Comparison of ENCODE assay signal across 7 mouse cellular contexts in genomic region chr10:121033826-121034568, GRCm38 (mm10). TPM values are rescaled to one million over a fixed set of nuclear protein-coding genes. Genes with fewer than 3 reads are reported as not detected.
DNase-seq lines count a peak whose midpoint lies in the region; ATAC-seq lines count a peak whose summit lies in the region.

Wif1 (plus strand) TSS chr10:121033960.

- WGBS in intestine, embryonic 14.5 days = under 1% methylated on average over 49 of the region's 49 CpGs
- under 1% methylated on average over 49 of the region's 49 CpGs for WGBS in limb, embryonic 11.5 days
- under 1% methylated on average over 49 of the region's 49 CpGs for WGBS in midbrain, embryonic 12.5 days

- DNase-seq in adrenal gland, adult 2 months = peak; percentile 88
- peak; percentile 80 for DNase-seq in embryo, embryonic 10 days (ENCODE audit: low spot score)
- peak; percentile 45 for DNase-seq in gastrocnemius, postnatal 25 days
- DNase-seq in intestine, embryonic 14.5 days (ENCODE audit: low spot score) = peak; percentile 93
- peak; percentile 93 for DNase-seq in limb, embryonic 11.5 days (ENCODE audit: low spot score)
- DNase-seq in skeletal muscle tissue, adult 2 months (ENCODE audit: low read depth, low spot score) = peak; percentile 8

- H3K9me3 ChIP-seq in intestine, embryonic 14.5 days (ENCODE audit: control insufficient read depth, low read length) = no peaks in the 10 kb centered on the region
- no peaks in the 10 kb centered on the region for H3K9me3 ChIP-seq in limb, embryonic 11.5 days (ENCODE audit: control insufficient read depth, low read length)
- no peaks in the 10 kb centered on the region for H3K9me3 ChIP-seq in midbrain, embryonic 12.5 days

- H3K36me3 ChIP-seq in intestine, embryonic 14.5 days (ENCODE audit: control insufficient read depth, insufficient read depth, low read length) = no peaks in the 10 kb centered on the region
- H3K36me3 ChIP-seq in limb, embryonic 11.5 days (ENCODE audit: control insufficient read depth, insufficient read depth, low read length) = no peaks in the 10 kb centered on the region
- no peaks in the 10 kb centered on the region for H3K36me3 ChIP-seq in midbrain, embryonic 12.5 days

- peak within 1 kb of the TSS; percentile 59 for H3K4me3 ChIP-seq in intestine, embryonic 14.5 days (ENCODE audit: low read depth, low read length)
- peak within 1 kb of the TSS; percentile 42 for H3K4me3 ChIP-seq in limb, embryonic 11.5 days (ENCODE audit: low read depth, low read length)
- peak within 1 kb of the TSS; percentile 51 for H3K4me3 ChIP-seq in midbrain, embryonic 12.5 days

- H3K27me3 ChIP-seq in intestine, embryonic 14.5 days (replicated peaks; ENCODE audit: control insufficient read depth, insufficient read depth, low read length) = peaks cover 29% of the 10 kb centered on the region
- no peaks in the 10 kb centered on the region for H3K27me3 ChIP-seq in limb, embryonic 11.5 days (ENCODE audit: control insufficient read depth, insufficient read depth, low read length)
- H3K27me3 ChIP-seq in midbrain, embryonic 12.5 days = peaks cover 35% of the 10 kb centered on the region

- no peak within 1 kb of the TSS for H3K27ac ChIP-seq in intestine, embryonic 14.5 days (ENCODE audit: low read depth)
- H3K27ac ChIP-seq in limb, embryonic 11.5 days (replicated peaks; ENCODE audit: low read depth, low read length) = 0 out of 2 replicates have a peak within 1 kb of the TSS, but pooled peaks have one; percentile 14
- no peak within 1 kb of the TSS for H3K27ac ChIP-seq in midbrain, embryonic 12.5 days (replicated peaks)

- H3K4me1 ChIP-seq in intestine, embryonic 14.5 days (replicated peaks; ENCODE audit: control insufficient read depth, insufficient read depth, low read length) = peaks cover 5% of the 10 kb centered on the region
- 0 out of 2 replicates have a peak, but pooled peaks cover 3% of the 10 kb centered on the region for H3K4me1 ChIP-seq in limb, embryonic 11.5 days (ENCODE audit: control insufficient read depth, insufficient read depth, low read length)
- H3K4me1 ChIP-seq in midbrain, embryonic 12.5 days = peaks cover 5% of the 10 kb centered on the region; the same call in 1 of the 2 replicates

- ATAC-seq in intestine, embryonic 14.5 days (replicated peaks; ENCODE audit: low FRiP score, low TSS enrichment, low read depth) = peak; percentile 88
- peak; percentile 89 for ATAC-seq in limb, embryonic 11.5 days (ENCODE audit: insufficient number of reproducible peaks, low FRiP score, low TSS enrichment, low read depth)
- peak; percentile 96 for ATAC-seq in midbrain, embryonic 12.5 days (ENCODE audit: low FRiP score, low read depth)

- H3K4me2 ChIP-seq in intestine, embryonic 14.5 days (ENCODE audit: low read length) = peak within 1 kb of the TSS; percentile 92
- H3K4me2 ChIP-seq in limb, embryonic 11.5 days (ENCODE audit: low read depth, severe bottlenecking) = peak within 1 kb of the TSS; percentile 75
- H3K4me2 ChIP-seq in midbrain, embryonic 12.5 days (replicated peaks) = peak within 1 kb of the TSS; percentile 90

- H3K9ac ChIP-seq in intestine, embryonic 14.5 days (ENCODE audit: low read length) = peak within 1 kb of the TSS; percentile 17; the same call in 1 of the 2 replicates
- H3K9ac ChIP-seq in limb, embryonic 11.5 days (ENCODE audit: low read length) = peak within 1 kb of the TSS; percentile 70
- H3K9ac ChIP-seq in midbrain, embryonic 12.5 days (replicated peaks) = peak within 1 kb of the TSS; percentile 58

RNA-seq across cellular contexts. Expression of gene Wif1, which starts in this region (rescaled TPM):
- total RNA-seq in adrenal gland, adult 2 months (2021) = under 1 TPM in 1 of 2 experiments, not detected in 1; 0.24 TPM
- polyA plus RNA-seq in adrenal gland, adult 2 months (2012; rRNA removed) = 0.08 and 0.20 TPM in 2 replicates
- total RNA-seq in gastrocnemius, postnatal 25 days (2021) = 1 to 10 TPM; 1.6 to 6.2 TPM
- 0.60 and 0.69 TPM in 2 replicates for polyA plus RNA-seq in intestine, embryonic 14.5 days (2014; fragmentation: Nextera tagmentation; extraction: Ambion mirVana)
- polyA plus RNA-seq in limb, embryonic 11.5 days (2014; fragmentation: Nextera tagmentation; extraction: Ambion mirVana) = 50.8 and 53.5 TPM in 2 replicates
- polyA plus RNA-seq in midbrain, embryonic 12.5 days (2016; fragmentation: Nextera tagmentation; extraction: Ambion mirVana) = 5.7 and 8.2 TPM in 2 replicates

Comparison
In these comparisons a context has a peak if more than half of its experiments do, and no peak if none do; other contexts are left out.
1. Peak in DNase-seq in adrenal gland, adult 2 months; RNA of the gene not detected or under 1 TPM.
2. Peak in DNase-seq, ATAC-seq, H3K4me3 ChIP-seq, H3K9ac ChIP-seq and H3K4me2 ChIP-seq in intestine, embryonic 14.5 days; RNA of the gene not detected or under 1 TPM.
3. DNase-seq: peak in every context shown above with its lines; median percentile 93 in intestine, embryonic 14.5 days; 93 in limb, embryonic 11.5 days; 88 in adrenal gland, adult 2 months; 80 in embryo, embryonic 10 days; 45 in gastrocnemius, postnatal 25 days; 8 in skeletal muscle tissue, adult 2 months.
4. H3K9ac ChIP-seq: peak in every context shown above with its lines; median percentile 70 in limb, embryonic 11.5 days; 58 in midbrain, embryonic 12.5 days; 17 in intestine, embryonic 14.5 days.